Mouse (Mus musculus) liver, embryonic 14.5 days (tissue): ENCODE results near the gene Dis3l.

Experiments used
- CTCF ChIP-seq: IDR thresholded peaks from 2 replicates; pipeline ENCODE4 v1.5.1; 2016; ENCODE audit warnings: antibody characterized with exemption, low read depth, control low read depth
- EP300 ChIP-seq: IDR thresholded peaks from 2 replicates; pipeline ENCODE4 v1.6.1; 2016; ENCODE audit warnings: antibody characterized with exemption, low read depth

DNA sequence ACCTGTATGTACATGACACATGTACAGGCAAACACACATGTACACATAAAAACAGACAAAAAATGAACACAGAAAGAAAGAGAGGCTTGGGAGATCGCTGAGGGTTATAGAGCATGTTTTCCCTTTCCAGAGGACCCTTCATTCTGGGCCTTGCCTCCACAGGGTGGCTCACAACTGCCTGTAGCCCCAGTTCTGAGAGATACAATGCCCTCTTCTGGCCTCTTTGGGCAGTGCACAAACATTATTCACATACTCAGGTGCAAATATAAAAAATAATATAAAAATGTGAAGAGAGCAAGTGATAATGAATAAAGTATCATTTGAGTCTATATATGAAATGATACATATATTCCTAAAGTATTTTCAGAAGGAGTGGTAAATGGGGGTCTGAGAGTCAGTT, 66.2 kb downstream of the Dis3l start:
- no peak for TF ChIP-seq EP300
- peak; percentile 54 for TF ChIP-seq CTCF
